Mouse (Mus musculus) embryonic facial prominence, embryonic 13.5 days (tissue): ENCODE data around the gene Arl4c. TPM values are rescaled to one million over a fixed set of nuclear protein-coding genes. Genes with fewer than 3 reads are reported as not detected.

Experiments
- ATAC-seq: fragments of 200-750 bp; cut with Nextera tagmentation; 2 replicates; pipeline ENCODE4 v1.8.0; 2017; ENCODE audit warnings: low read depth; ENCODE audit not compliant: insufficient number of reproducible peaks, insufficient read depth, low FRiP score, low TSS enrichment
- H3K27ac ChIP-seq: fragments of 300-500 bp; sonication (generic); 2 replicates; pipeline ENCODE4 v1.5.1; 2015; ENCODE audit warnings: moderate library complexity, mild to moderate bottlenecking, inconsistent platforms
- H3K27me3 ChIP-seq: fragments of 300-500 bp; sonication (generic); 2 replicates; pipeline ENCODE4 v1.6.1; 2015; ENCODE audit warnings: mild to moderate bottlenecking, inconsistent platforms
- H3K36me3 ChIP-seq: fragments of 300-500 bp; sonication (generic); 2 replicates; pipeline ENCODE4 v1.6.1; 2015; ENCODE audit warnings: mild to moderate bottlenecking, inconsistent platforms
- H3K4me1 ChIP-seq: fragments of 300-500 bp; sonication (generic); 2 replicates; pipeline ENCODE4 v1.6.1; 2015; ENCODE audit warnings: inconsistent platforms
- H3K4me2 ChIP-seq: fragments of 300-500 bp; sonication (generic); 2 replicates; pipeline ENCODE4 v1.6.1; 2015; ENCODE audit warnings: moderate library complexity, mild to moderate bottlenecking, inconsistent platforms
- H3K4me3 ChIP-seq: fragments of 300-500 bp; sonication (generic); 2 replicates; pipeline ENCODE4 v1.5.1; 2015; ENCODE audit warnings: mild to moderate bottlenecking, inconsistent platforms
- H3K9ac ChIP-seq: fragments of 300-500 bp; sonication (generic); 2 replicates; pipeline ENCODE4 v1.6.1; 2015; ENCODE audit warnings: mild to moderate bottlenecking, inconsistent platforms
- H3K9me3 ChIP-seq: fragments of 300-500 bp; sonication (generic); 2 replicates; pipeline ENCODE4 v1.6.1; 2016; ENCODE audit warnings: inconsistent platforms
- WGBS: fragments of 180-500 bp; shearing (Covaris S2); methylation state at CpG from one replicate; pipeline ENCODE4 v1.1.7; 2015; ENCODE audit warnings: mixed read lengths; 5-methylcytosine and 5-hydroxymethylcytosine counted together
- polyA plus RNA-seq: library from polyadenylated mRNA; unstranded; fragments of >200 nt; fragmentation: Nextera tagmentation; extraction: Ambion mirVana; gene quantifications from 2 replicates; pipeline ENCODE4 v1.2.1, GENCODE M21; 2015

The Arl4c gene
- polyA plus RNA-seq, 1 experiment from 2014 or later: 11.8 TPM

GRCm38 (mm10) chr1:88653614-88654520 is 48.2 kb downstream of the Arl4c start:
- 78% methylated on average over 7 of the region's 7 CpGs for WGBS
- Histone ChIP-seq H3K9me3 (no peaks in the 10 kb centered on the region), H3K27me3 (no peaks in the 10 kb centered on the region), H3K4me3 (no peak overlapping the region), H3K4me2 (no peak overlapping the region), H3K4me1 (no peaks in the 10 kb centered on the region), H3K36me3 (no peaks in the 10 kb centered on the region), H3K9ac (no peak overlapping the region), H3K27ac (no peak overlapping the region)
- no peak for ATAC-seq

GRCm38 (mm10) chr1:88652682-88653081 is 49.3 kb downstream of the Arl4c start:
- Histone ChIP-seq H3K4me3 (no peak overlapping the region), H3K27ac (no peak overlapping the region), H3K9me3 (no peaks in the 10 kb centered on the region), H3K4me2 (no peak overlapping the region), H3K27me3 (no peaks in the 10 kb centered on the region), H3K4me1 (no peaks in the 10 kb centered on the region), H3K36me3 (no peaks in the 10 kb centered on the region), H3K9ac (no peak overlapping the region)
- no peak for ATAC-seq
- 85% methylated on average over 8 of the region's 8 CpGs for WGBS

GRCm38 (mm10) chr1:88651668-88652067 is 50.4 kb downstream of the Arl4c start:
- H3K4me3 ChIP-seq: no peak overlapping the region
- no peaks in the 10 kb centered on the region for H3K4me1 ChIP-seq
- H3K9me3 ChIP-seq: no peaks in the 10 kb centered on the region
- no peaks in the 10 kb centered on the region for H3K27me3 ChIP-seq
- WGBS: 71% methylated on average over 9 of the region's 9 CpGs
- H3K27ac ChIP-seq: no peak overlapping the region
- no peaks in the 10 kb centered on the region for H3K36me3 ChIP-seq
- H3K4me2 ChIP-seq: no peak overlapping the region
- H3K9ac ChIP-seq: no peak overlapping the region
- no peak for ATAC-seq

GRCm38 (mm10) chr1:88648742-88649141 is 53.3 kb downstream of the Arl4c start:
- H3K4me3 ChIP-seq: no peak overlapping the region
- 92% methylated on average over 4 of the region's 4 CpGs for WGBS

GRCm38 (mm10) chr1:88645599-88646119 is 56.4 kb downstream of the Arl4c start:
- H3K27ac ChIP-seq: no peak overlapping the region
- no peaks in the 10 kb centered on the region for H3K9me3 ChIP-seq
- H3K4me3 ChIP-seq: no peak overlapping the region
- H3K4me1 ChIP-seq: no peaks in the 10 kb centered on the region
- 55% methylated on average over 3 of the region's 3 CpGs for WGBS
- no peaks in the 10 kb centered on the region for H3K36me3 ChIP-seq
- H3K27me3 ChIP-seq: no peaks in the 10 kb centered on the region
- no peak overlapping the region for H3K9ac ChIP-seq
- H3K4me2 ChIP-seq: no peak overlapping the region
- no peak for ATAC-seq

More at GRCm38 (mm10) chr1:88648742-88649141, 53.3 kb downstream of the Arl4c start:
- H3K4me1 ChIP-seq: no peaks in the 10 kb centered on the region
- no peaks in the 10 kb centered on the region for H3K9me3 ChIP-seq
- H3K27me3 ChIP-seq: no peaks in the 10 kb centered on the region
- H3K9ac ChIP-seq: no peak overlapping the region
- H3K27ac ChIP-seq: no peak overlapping the region
- no peak for ATAC-seq
- no peak overlapping the region for H3K4me2 ChIP-seq
- H3K36me3 ChIP-seq: no peaks in the 10 kb centered on the region

GRCm38 (mm10) chr1:88644417-88644816 is 57.6 kb downstream of the Arl4c start:
- 91% methylated on average over 5 of the region's 5 CpGs for whole genome bisulfite sequencing
- H3K9ac ChIP-seq: no peak overlapping the region
- H3K4me1 ChIP-seq: peaks cover 7% of the 10 kb centered on the region
- H3K9me3 ChIP-seq: no peaks in the 10 kb centered on the region
- no peak for ATAC-seq
- no peak overlapping the region for H3K27ac ChIP-seq
- no peak overlapping the region for H3K4me2 ChIP-seq
- H3K27me3 ChIP-seq: no peaks in the 10 kb centered on the region
- no peak overlapping the region for H3K4me3 ChIP-seq
- H3K36me3 ChIP-seq: no peaks in the 10 kb centered on the region

- H3K27me3 ChIP-seq: no peaks in the 10 kb centered on the region
- H3K9ac ChIP-seq: no peak overlapping the region
- WGBS: 77% methylated on average over 5 of the region's 5 CpGs
- no peaks in the 10 kb centered on the region for H3K9me3 ChIP-seq
- H3K27ac ChIP-seq: no peak overlapping the region
- no peak overlapping the region for H3K4me3 ChIP-seq
- H3K36me3 ChIP-seq: no peaks in the 10 kb centered on the region
- ATAC-seq: no peak
- peaks cover 9% of the 10 kb centered on the region for H3K4me1 ChIP-seq
- no peak overlapping the region for H3K4me2 ChIP-seq
These were observed 58.7 kb downstream of the Arl4c start for GRCm38 (mm10) chr1:88643181-88643823.

- H3K9me3 ChIP-seq: no peaks in the 10 kb centered on the region
- no peak for ATAC-seq
- WGBS: 80% methylated on average over 4 of the region's 4 CpGs
- no peak overlapping the region for H3K9ac ChIP-seq
- no peaks in the 10 kb centered on the region for H3K36me3 ChIP-seq
- H3K27me3 ChIP-seq: no peaks in the 10 kb centered on the region
- H3K4me1 ChIP-seq: peaks cover 9% of the 10 kb centered on the region
- no peak overlapping the region for H3K4me2 ChIP-seq
- no peak overlapping the region for H3K4me3 ChIP-seq
- H3K27ac ChIP-seq: no peak overlapping the region
These were observed 59.3 kb downstream of the Arl4c start for GRCm38 (mm10) chr1:88642735-88643134.

- no peak overlapping the region for H3K9ac ChIP-seq
- H3K4me1 ChIP-seq: peaks cover 9% of the 10 kb centered on the region
- no peaks in the 10 kb centered on the region for H3K9me3 ChIP-seq
- 77% methylated on average over 2 of the region's 2 CpGs for WGBS
- H3K27me3 ChIP-seq: no peaks in the 10 kb centered on the region
- H3K4me2 ChIP-seq: no peak overlapping the region
- H3K27ac ChIP-seq: no peak overlapping the region
- no peak for ATAC-seq
- no peaks in the 10 kb centered on the region for H3K36me3 ChIP-seq
- H3K4me3 ChIP-seq: no peak overlapping the region
These were observed 60.3 kb downstream of the Arl4c start for GRCm38 (mm10) chr1:88641678-88642215.

- Histone ChIP-seq H3K27ac (no peak overlapping the region), H3K9ac (no peak overlapping the region), H3K9me3 (no peaks in the 10 kb centered on the region), H3K27me3 (no peaks in the 10 kb centered on the region), H3K36me3 (no peaks in the 10 kb centered on the region), H3K4me2 (no peak overlapping the region), H3K4me3 (no peak overlapping the region), H3K4me1 (peaks cover 9% of the 10 kb centered on the region)
- ATAC-seq: no peak
- 90% methylated on average over 3 of the region's 3 CpGs for WGBS
These were observed 60.8 kb downstream of the Arl4c start for GRCm38 (mm10) chr1:88641194-88641593.

- ATAC-seq: no peak
- H3K36me3 ChIP-seq: no peaks in the 10 kb centered on the region
- peaks cover 9% of the 10 kb centered on the region for H3K4me1 ChIP-seq
- H3K27me3 ChIP-seq: no peaks in the 10 kb centered on the region
- H3K9me3 ChIP-seq: no peaks in the 10 kb centered on the region
- peak overlapping the region; percentile 32; the same call in 1 of the 2 replicates for H3K9ac ChIP-seq
- 28% methylated on average over 10 of the region's 10 CpGs for WGBS
- H3K4me3 ChIP-seq: no peak overlapping the region
- H3K27ac ChIP-seq: peak overlapping the region; percentile 22; the same call in 1 of the 2 replicates
- H3K4me2 ChIP-seq: peak overlapping the region; percentile 20; the same call in 1 of the 2 replicates
These were observed 62.4 kb downstream of the Arl4c start for GRCm38 (mm10) chr1:88639432-88640281.
